Mouse (Mus musculus) right cerebral cortex, postnatal 4 days (tissue): ENCODE results near the gene Itpr2.

ENCODE experiments used
- DNase-seq: peaks from one replicate; pipeline ENCODE4 v3.0.0-alpha.2; 2022

Itpr2 gene

DNA sequence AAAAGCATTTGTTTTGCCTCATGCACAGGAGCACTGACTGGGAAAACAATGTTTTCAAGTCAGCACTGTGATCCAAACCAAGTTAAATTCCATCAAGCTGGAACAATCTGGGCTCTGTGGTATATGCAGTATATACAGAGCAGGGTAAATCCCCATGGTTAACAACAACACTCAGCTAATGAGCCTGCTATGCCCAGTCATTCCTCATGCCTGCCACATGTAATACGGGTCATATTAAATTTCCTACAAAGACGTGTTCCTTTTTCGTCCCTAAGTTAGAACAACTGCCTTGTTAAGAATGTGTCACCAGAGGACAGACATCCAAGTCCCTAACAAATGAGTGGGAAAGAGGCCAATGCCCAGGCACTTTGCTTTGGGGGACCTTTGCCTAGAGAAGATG lies 199.9 kb downstream of the Itpr2 start:
- DNase-seq, result no peak

DNA sequence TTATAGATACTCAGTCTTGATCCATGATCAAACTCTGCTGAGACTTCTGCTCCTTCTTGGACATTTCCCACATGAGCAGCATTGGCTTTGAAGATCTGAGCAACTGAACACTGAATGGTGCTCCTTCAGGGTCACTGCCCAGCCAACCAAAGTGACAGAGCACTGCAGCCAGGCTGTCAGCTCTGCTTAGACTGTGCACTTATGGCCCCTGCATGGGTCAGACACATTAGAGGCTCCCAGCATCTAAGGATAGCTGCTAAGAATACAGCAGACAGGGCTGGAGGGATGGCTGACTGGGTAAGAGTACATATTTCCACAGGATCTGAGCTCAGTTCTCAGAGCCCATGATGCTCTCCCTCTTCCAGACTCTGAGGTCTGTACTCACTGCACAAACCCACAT lies 201.1 kb downstream of the Itpr2 start:
- no peak for DNase-seq

DNA sequence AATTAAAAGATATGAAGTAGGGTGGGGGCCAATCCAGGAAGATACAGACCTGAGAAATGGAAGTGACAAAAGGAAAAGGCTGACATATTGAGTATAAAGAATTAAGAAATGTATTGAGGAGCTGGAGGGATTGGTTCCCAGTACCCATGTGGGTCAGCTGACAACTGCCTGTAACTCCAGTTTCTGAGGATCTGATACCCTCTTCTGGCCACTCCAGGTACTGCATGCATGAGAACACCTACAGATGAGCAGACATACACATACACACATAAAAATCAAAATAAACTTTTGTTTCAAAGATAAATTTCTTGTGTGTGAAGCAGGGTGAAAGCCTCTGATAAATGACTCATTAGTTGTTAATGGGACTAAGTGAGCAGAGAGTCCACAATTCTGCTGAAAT lies 203.3 kb downstream of the Itpr2 start:
- no peak for DNase-seq

DNA sequence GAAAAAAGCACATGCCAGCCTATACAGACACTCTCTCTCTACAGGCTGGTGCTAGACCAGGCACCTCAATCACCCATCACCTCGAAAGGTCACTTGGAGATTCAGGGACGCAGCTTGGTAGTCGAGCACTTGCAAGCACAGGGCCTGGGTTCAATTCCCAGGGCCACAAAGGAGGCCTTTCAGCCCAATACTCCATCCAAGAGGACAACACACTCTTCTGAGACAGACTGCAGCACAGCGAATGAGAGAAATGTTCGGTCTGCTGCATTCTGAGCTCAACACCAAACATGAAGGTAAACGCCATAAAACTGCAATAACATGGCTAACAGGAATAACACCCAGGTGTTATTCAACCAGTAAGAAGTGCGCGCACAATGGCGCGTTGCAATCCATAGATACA lies 211.0 kb downstream of the Itpr2 start:
- no peak for DNase-seq

DNA sequence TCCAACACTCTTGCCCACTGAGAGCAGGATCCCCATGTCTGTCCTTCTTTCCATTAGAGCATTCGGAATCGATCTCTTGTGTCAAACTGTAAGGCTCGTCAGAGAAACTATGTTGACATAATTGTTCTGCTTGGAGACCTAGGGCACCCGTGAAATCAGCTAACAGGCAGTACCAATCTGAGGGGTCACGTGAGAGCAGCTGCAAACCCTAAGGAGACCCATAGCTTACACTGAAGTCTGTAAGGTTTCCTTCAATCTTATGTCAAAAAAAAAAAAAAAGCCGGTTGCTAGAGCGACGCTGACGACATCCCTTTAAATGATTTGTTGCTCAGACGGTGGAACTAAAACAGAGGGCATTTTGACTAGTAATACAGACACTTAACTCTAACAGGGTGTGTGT lies 212.2 kb downstream of the Itpr2 start:
- DNase-seq, result no peak

DNA sequence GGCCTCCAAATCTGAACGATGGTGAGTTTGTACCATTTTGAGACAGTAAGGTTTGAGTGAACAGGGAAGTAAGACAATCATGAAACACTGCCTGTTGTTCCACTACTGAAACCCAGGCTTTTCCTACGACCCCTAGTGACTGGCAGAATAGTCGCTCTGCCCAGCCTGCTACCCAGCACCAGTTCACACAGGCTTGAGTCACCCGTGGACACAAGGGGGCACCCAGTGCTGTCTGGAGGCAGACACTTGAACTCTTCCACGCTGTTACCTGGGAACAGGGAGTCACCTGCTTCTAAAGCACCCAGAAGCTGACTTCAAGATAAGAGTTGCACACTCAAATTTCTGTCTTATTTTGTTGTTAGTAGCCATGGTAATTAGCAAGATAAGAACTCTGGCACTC lies 213.8 kb downstream of the Itpr2 start:
- no peak for DNase-seq

DNA sequence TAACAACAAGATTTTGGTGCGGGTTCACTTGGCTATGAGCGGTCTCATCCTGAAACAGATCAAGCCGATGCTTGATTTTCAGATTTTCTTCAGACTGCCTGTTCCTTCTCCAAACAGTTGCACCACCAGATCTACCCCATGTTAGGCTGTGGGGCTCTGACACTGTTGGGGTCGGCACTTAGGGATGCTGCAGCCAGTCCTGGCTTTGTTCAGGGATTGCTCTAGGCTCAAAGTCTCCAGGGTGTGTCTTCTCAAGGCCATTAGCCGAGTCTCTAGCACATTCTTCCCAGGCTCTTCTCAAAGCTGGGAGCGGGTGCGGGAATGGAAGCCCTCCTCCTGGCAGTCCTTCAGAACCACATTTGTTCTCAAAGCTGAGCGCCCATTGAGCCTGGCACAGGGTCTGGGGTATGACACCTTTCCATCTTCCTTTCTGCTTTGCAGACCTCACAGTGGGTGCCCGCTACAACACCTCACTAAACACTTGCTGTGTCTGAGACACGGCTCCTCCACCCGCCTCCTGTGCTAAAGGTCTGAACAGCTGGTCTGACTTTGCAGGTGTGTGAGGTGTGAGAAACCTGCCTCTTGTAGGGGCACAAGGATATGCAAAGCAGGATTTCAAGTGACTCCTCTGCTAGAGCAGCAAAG lies 217.0 kb downstream of the Itpr2 start:
- DNase-seq, result no peak

DNA sequence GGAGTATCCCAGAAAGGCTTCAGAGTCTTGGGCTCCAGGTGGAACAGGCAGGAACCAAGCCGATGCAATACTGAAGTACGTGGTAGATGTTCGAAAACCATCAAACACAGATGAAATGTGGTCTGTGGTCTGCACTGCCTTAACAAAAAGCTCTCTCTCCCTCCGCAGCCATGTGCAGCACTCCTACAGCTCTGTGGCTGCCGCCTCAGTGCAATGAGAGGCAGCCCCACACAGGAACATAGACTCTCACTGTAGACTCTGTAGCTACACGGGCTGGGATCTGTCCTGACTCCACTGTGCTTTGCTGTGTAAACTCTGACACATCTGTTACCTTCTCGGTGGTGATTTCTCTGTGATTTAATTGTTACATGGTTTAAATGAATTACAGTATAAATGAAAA lies 218.0 kb downstream of the Itpr2 start:
- no peak for DNase-seq

DNA sequence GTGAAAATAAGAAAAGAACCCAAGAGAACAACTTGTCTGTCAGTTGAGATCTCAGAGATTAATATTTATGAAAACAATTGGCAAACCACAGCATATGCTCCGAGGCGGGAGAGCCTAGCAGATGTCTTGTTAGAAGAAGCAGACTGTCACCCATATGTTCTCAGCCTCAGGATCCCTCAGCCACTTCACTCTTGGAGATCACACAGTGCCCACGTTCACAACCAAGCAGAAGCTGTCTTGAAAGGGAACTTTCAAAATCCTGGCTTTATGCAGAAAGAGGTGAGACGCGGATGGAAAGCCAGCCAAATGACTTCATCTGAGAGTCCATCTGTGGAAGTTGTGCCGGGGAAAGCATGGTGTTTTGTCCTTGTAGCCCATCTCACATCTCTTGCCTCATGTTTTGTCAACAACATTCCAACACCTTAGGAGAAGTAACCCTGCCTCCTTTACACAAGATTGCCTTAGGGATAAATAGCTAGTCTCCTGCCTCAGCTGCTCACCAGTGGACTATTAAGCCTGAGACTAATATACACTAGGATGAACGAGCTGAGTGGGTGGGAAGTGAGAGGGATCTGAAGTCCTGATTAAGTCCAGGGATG lies 219.9 kb downstream of the Itpr2 start:
- DNase-seq, result peak; percentile 18

DNA sequence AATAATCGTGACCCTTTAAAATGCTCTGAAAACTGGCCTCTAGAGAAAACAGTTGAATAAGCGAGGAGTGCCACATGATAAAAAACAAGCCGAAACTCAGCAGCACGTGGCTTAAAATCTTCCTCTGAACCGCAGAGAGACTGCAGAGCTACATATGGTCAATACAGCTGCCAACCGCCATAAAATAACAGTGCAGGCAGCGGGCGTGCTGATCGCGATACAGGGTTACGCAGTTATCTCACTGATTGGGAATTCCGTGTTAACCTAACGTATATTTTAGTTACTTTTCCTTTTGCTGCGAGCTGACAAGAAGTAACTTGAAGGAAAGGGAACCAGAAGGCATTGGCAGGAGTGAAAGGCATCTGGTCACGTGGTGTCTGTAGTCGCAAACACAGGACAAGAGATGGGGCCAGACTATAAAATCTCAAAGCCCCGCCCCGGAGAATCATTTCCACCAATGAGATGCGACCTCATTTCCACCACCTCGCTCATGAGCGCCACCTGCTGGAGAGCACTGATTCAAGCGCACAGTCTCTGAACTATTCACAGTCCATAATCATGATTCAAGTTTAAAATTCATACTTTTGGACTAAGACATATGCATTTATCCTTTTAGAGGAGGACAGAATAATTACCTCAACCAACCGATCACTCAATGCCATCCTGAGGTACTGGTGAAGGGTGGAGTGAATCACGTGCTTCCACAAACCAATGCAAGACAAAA lies 220.7 kb downstream of the Itpr2 start:
- peak; percentile 61 for DNase-seq

DNA sequence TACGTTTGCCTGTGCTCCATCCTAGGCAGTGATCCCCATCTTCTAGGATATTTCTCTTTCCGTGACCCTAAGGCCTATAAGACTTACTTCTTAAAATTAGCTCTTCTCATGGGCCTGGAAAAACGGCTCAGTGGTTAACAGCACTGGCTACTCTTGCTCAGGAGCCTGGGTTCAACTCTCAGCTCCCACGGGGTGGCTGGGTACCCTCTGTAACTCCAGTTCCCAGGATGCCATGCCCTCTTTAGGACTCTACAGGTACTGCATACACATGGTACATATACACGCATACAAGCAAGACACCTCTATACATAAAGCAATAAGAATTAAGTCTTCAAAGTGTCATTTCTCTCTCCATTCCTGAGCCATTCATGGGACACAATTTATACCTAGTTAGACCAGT lies 228.8 kb downstream of the Itpr2 start:
- no peak for DNase-seq

DNA sequence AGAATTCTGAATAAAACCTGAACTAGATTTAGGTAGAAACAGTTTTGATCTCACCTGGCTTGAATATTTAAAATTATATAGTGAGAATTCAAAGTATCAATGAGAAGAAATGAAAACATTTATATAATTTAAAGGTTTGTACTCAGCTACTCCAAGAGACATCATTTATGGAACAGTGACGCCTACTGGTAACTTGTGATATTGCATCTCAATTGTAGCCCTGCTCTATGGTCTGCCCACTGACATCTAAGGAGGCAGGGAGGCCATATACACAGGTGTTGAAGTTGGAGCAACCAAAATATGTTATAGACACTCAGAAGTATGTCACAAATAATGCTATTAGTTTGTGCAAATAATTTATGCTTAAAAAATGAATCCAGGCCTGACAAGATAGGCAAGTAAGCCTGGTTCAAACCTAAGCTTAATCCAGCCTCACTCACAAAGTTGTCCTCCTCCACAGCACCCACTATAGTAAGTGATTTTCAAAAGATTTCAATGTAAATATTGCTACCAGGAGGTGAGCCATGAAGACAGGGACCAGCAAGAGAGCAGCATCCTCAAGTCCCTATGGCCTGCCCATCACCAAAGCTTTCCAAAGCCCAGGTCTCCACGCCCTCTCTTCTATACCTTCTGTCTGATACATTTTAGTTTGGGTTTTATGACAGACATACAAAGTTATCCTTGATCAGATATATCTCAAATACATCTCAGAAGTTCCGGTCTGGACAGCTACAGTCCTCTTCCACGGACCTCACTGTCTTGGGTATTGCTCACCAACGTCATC lies 229.6 kb downstream of the Itpr2 start:
- peak; percentile 62 for DNase-seq

DNA sequence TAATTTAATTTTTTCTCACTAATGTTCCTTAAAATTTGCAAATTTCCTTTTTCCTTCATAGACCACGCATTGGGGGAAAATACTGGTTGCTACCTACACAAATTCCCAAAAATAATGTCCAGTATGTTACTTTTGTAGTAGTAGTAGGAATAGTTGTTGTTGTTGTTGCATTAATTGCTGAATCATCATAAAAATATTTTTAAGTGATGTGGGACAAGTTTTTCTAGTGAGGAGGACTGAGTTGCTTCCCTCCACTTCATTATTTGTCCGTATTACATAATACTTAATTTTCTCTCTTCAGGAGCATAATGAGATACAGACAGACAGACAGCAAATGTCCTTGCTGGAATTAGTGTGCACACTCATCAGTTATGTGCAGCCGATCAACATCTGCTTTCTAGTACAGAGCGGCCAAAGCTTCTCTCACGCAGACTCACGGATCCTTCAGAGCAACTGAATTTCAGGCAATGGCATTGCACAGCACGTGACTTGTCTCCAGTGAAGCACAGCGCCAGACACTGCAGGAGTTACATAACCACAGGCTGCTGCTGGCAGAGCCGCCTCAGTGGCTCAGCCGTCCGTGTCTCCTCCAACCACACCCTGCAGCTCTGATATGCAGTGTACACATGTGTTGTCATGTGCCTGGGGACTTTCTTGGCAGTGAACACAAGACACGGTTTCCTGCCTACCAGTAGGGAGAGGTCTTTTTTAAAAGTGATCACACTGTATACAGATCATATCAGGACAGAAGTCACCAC lies 231.1 kb downstream of the Itpr2 start:
- peak; percentile 16 for DNase-seq

DNA sequence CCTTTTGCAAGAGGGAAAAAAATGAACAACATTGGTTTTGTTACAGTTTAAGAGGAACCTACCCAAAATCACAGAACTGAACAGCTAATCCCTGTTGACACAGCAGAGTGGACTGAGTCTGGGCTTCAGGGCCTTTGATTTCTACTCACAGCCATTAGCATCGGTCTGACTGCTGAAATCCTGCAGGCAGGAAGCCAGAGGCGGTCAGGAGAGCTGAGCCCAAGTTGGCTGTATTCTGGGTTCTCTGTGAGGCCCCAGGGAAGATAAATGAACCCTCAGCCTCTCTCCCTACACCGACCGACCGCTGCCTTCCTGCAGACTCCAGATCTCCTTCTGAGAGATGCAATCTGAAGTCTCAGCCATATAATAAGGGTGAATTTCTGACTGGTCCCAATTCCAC lies 231.9 kb downstream of the Itpr2 start:
- DNase-seq, result peak; percentile 19

DNA sequence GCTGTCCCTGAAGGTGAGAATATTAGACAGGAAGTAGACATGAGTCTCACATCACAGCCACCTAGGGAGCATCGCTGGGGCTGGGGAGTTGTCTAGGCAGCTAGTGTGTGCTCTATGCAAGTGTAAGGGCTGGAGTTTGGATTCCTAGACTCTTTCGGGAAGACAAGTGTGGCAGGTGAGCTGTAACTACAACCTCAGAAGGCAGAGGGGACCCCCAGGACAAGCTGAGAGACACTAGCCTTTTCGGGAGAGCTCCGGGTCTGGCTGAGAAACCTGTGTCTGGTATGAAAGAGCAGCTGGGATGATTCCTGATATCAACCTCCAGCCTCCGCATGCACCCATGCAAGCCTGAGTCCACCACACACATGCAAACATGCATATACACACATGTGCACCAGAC lies 232.7 kb downstream of the Itpr2 start:
- peak; percentile 1 for DNase-seq

DNA sequence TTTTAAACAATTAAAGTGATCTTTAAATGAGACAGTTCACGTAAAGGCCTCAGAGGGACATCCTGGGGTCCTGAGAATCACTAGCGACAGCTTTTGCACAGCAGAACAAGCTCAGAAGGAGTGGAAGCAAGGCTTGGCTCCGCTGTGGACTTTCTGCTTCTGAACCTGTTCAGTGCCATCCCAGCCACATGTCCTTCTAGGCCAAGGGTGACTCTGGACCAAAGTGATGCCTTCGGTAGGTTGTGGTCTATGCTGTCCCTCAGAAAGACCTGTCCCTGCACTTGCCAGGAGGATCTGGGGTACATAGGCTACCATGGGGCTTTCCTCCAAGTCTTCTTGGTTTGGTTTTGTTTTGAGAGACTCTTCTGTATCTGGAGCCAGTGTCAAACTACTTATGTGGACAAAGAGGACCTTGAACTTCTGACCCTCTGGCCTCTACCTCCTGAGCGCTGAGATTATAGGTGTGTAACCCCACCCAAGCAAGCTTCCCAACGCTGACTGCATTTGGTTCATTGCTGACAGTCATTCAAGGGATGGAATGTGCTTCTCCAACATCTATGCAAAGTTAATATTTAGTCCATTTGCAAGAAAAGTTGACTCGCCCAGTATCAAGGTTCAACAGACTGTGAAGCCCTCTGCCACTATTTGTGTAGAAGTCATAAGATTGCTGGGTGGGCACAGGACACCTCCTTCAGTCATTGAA lies 241.2 kb downstream of the Itpr2 start:
- no peak for DNase-seq

DNA sequence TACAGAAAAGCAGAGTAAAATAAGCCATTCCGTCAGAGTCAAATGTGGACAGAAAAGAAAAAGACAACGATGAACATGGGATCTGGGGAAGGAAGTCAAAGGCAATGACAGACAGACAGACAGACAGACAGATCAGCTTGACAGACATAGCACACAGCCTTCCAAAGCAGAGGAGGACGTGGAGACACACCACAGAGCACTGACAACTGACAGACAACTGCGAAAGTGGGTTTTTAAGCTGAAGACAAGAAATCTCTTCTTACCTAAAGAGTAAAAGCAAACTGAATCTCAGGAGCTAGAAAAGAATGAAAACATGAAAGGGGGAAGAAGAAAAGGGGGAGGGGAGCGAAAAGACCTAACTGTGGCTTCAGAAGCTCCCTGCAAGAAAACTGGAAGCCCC lies 243.3 kb downstream of the Itpr2 start:
- no peak for DNase-seq

DNA sequence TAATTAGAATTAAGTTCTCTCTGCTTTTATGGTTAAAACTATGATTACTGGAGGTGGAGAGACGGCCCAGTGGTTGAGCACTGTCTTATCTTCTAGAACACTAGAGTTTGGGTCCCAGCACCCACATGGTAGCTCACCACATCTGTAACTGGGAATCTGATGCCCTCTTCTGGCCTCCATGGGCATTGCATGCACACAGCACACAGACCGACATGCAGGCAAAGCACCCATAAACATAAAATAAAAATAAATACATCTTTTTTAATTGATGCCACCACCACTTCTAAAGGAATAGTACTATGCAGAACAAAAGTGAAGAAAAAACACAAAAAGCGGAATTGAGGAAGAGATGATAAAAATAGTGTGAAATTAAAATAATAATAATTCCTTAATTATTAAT lies 243.8 kb downstream of the Itpr2 start:
- DNase-seq, result no peak

DNA sequence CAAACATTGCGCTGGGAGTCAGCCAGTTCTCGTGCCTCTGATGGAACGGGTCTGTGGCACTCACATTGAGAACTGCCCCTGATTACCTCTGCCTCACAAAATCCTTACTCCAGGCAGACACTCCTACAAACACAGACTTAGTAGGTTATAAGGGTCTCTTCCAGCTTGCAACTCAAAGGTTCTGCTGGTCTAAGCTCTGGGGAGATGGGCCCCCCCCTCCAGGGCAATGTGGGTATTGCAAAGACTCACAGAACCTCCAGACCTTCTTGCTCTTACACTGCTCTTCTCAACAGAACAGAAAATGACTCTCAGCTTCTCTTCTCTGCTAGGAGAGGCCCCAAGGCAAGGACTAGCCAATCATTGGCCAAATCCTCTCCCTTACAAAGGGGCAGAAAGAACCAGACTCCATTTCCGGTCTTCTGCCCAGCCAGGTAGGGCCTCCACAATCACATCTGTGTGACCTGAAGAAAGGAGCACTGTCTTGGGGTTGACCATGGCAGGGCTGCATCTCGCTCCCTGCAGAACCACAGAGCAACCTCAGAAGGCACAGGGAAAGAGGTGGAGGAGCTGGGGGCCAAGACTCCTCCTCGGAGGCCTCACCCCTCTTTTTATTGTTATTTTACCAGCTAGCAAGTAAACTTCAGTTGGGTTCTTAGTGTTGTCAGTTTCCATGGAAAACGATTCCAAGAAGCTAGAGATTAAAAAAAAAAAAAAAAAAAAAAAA lies 244.9 kb downstream of the Itpr2 start:
- DNase-seq, result no peak

DNA sequence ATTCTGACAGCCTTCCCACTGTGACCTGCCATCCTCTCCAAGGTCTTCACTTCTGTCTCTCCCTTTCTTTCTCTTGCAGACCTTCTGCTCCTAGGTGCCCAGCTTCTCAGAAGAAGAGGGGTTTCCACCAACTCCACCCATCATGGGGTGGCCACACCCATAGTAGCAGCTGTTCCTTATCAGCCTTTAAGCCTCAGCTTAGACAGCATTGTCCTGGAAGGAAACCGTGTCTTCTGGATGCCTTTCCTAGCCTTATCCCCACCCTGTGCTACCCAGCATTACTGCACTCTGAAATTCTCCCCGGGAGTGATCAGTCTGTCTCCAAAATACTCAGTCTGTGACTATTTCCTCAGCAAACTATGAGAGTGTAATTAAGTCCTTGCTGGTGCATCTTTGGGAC lies 245.6 kb downstream of the Itpr2 start:
- DNase-seq, result no peak

DNA sequence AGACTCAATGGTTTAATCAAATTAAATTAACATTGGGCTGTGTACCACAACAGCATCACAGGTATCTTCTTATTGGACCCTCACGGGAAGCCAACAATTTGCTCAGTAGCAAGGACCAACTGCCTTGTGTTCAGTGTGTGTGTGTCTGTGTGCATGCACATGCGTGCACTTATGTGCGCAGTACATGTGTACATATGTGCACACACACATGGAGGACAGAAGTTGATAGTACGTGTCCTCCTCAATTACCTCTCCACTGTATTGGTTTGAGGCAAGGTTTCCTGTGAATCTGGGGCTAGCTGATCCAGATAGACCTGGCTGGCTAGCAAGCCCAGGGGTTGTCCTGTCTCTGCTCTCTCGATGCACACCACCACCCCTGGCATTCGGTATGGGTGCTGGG lies 246.4 kb downstream of the Itpr2 start:
- DNase-seq, result no peak

DNA sequence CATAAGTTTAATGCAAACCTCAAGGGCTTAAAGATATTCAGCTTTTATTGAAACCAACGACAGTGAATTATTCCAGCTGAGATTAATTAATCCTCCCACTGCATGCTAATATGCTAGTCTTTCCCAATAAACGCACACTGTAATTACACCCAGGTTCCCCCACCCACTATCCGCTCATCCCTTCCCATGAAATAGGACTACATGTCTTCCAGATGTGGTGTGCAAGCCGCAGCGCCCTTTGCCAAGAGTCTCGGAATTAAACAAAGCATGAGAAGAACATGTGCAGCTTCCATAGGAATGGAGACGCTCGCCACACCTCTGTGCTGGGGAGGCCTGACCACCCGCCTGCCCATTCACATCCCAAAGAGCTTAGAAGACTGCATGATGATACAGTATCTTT lies 247.1 kb downstream of the Itpr2 start:
- DNase-seq, result no peak
